15 mouse cellular contexts compared by ENCODE assay signal in the genomic region with DNA sequence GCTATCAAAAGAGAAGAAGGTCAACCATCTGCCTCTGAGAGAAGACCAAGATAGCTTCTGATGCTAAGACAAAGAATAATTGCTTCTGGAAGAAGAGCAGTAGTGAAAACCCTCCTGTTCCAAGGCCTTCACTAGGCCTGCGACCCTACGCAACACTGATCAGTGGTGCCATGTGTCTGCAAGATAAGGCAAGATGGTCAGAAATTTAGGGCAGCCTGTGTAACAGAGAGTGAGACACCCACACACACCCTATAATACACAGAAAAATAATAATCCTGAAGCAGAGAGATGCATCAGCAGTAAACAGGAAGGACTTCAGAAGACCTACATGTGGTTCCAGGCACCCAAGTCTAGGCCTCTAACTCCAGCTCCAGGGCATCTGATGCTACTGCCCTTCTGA. TPM values are rescaled to one million over a fixed set of nuclear protein-coding genes. Genes with fewer than 3 reads are reported as not detected.
"Had no signal": no experiment of that assay in that cellular context is flagged by ENCODE, and none has a peak within 500 bp of the region (broad histone marks: within the 10 kb centered on the region; RNA-seq: fewer than 3 reads in every experiment).

No protein-coding gene starts in this region.

- H3K9ac ChIP-seq: intestine, embryonic 15.5 days; limb, embryonic 13.5 days; neural tube, embryonic 15.5 days had no signal

- H3K4me1 ChIP-seq: intestine, embryonic 15.5 days; midbrain, embryonic 10.5 days; neural tube, embryonic 15.5 days had no signal

- H3K27me3 ChIP-seq: intestine, embryonic 15.5 days; limb, embryonic 13.5 days; neural tube, embryonic 15.5 days had no signal

- ATAC-seq: intestine, embryonic 15.5 days had no signal

- H3K27ac ChIP-seq: intestine, embryonic 15.5 days; layer of hippocampus, adult 2 months; limb, embryonic 13.5 days; midbrain, embryonic 10.5 days; neural tube, embryonic 15.5 days had no signal

- H3K9me3 ChIP-seq: intestine, embryonic 15.5 days; limb, embryonic 13.5 days; midbrain, embryonic 10.5 days; neural tube, embryonic 15.5 days had no signal

- H3K4me3 ChIP-seq: intestine, embryonic 15.5 days; layer of hippocampus, adult 2 months; limb, embryonic 13.5 days; midbrain, embryonic 10.5 days; myocyte; neural tube, embryonic 15.5 days had no signal

- H3K36me3 ChIP-seq: intestine, embryonic 15.5 days; neural tube, embryonic 15.5 days had no signal

- DNase-seq: kidney, adult 18-20 months; kidney, postnatal 10 days; kidney, postnatal 4 days; left cerebral cortex, postnatal 4 days; lung, adult 18-20 months; midbrain, embryonic 14.5 days; right cerebral cortex, adult 18-20 months; thymus, adult 2 months; thymus, postnatal 25 days had no signal

- H3K4me2 ChIP-seq: intestine, embryonic 15.5 days; limb, embryonic 13.5 days; neural tube, embryonic 15.5 days had no signal

RNA-seq across cellular contexts. Expression of gene Omd, which starts 57.7 kb away (rescaled TPM):
- polyA plus RNA-seq: thymus, adult 2 months had no signal
